In the genomic region with DNA sequence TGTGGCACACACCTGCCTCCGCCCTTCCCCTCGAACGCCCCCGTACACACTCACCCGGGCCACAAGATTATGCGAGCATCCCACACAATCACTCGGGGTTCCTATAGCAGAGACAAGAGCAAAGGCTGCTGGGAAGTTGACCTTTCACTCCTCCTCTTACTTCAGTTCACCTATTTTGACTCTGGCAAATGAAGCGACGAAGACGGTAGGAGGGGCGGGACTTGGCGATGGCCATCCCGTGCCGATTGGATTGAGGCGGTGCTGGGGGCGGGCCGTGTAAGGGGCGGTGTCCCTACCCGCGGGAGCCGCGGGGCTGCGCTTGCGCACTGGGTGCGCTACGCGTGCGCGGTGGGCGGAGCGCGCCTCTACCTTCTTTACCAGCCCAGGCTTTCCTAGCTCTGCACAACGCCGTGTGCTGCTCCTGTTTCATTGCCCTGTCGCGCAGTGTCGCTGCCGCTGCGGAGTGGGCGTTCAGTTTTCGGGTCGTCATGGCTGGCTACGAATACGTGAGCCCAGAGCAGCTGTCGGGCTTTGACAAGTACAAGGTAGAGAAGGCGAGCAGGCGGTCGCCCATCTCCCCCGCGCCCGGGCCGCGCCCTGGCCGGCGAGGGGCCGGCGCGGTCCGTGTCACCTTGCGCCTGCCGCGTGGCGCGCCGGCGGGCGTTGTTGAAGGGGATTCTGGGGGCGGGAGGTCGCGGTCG, we compare ENCODE assay signal across 8 mouse cellular contexts. TPM values are rescaled to one million over a fixed set of nuclear protein-coding genes. Genes with fewer than 3 reads are reported as not detected.
DNase-seq lines count a peak whose midpoint lies in the region; ATAC-seq lines count a peak whose summit lies in the region.

A gene (plus strand): TSS at position 311 of the 701 bp plus-strand sequence.

- ATAC-seq in megakaryocyte progenitor cell, adult 5-6 weeks (replicated peaks; ENCODE audit: poor library complexity), result peak; percentile 96

- peak; percentile 99 for DNase-seq in adipocyte (ENCODE audit: low spot score)
- peak; percentile 98 for DNase-seq in embryo, embryonic 10 days (ENCODE audit: low spot score)
- DNase-seq in gastrocnemius, postnatal 10 days, result peak; percentile 97
- peak; percentile 99 for DNase-seq in induced T-regulatory cell, adult 2 months (ENCODE audit: low read depth)
- DNase-seq in left cerebral cortex, adult 9 months (ENCODE audit: low spot score in 2 of 2), result peak; percentile 98 to 99
- peak; percentile 97 for DNase-seq in right cerebral cortex, postnatal 14 days
- peak; percentile 99 for DNase-seq in urinary bladder, postnatal 36 days (ENCODE audit: low spot score in 2 of 2)

RNA-seq across cellular contexts. Expression of the gene that starts here (rescaled TPM):
- total RNA-seq in gastrocnemius, postnatal 10 days (2021), result 10 to 100 TPM; 11.9 to 15.3 TPM
- total RNA-seq in megakaryocyte progenitor cell, adult 5-6 weeks (2015), result 36.0 and 38.8 TPM in 2 replicates
- 47.5 and 67.4 TPM in 2 replicates for total RNA-seq in megakaryocyte progenitor cell, adult 5-6 weeks (2017)

Comparison
In these comparisons a context has a peak if more than half of its experiments do, and no peak if none do; other contexts are left out.
1. Peak in every context shown above with its lines: DNase-seq and ATAC-seq.